9 mouse cellular contexts compared by ENCODE assay signal in genomic region chr16:14371367-14371766, GRCm38 (mm10). TPM values are rescaled to one million over a fixed set of nuclear protein-coding genes. Genes with fewer than 3 reads are reported as not detected.
A peak's percentile ranks its signal among the peaks of the same experiment; 100 is the strongest.
DNase-seq lines count a peak whose midpoint lies in the region; ATAC-seq lines count a peak whose summit lies in the region.
"Had no signal": no experiment of that assay in that cellular context is flagged by ENCODE, and none has a peak within 500 bp of the region (broad histone marks: within the 10 kb centered on the region; RNA-seq: fewer than 3 reads in every experiment).

No protein-coding gene starts in this region.

- H3K36me3 ChIP-seq in forebrain, embryonic 14.5 days (ENCODE audit: control insufficient read depth, insufficient read depth, low read length) = no peaks in the 10 kb centered on the region
- no peaks in the 10 kb centered on the region for H3K36me3 ChIP-seq in forebrain, embryonic 12.5 days (replicated peaks)
- no peaks in the 10 kb centered on the region for H3K36me3 ChIP-seq in midbrain, embryonic 15.5 days (replicated peaks)
- no peaks in the 10 kb centered on the region for H3K36me3 ChIP-seq in midbrain, embryonic 11.5 days (ENCODE audit: control insufficient read depth, insufficient read depth, low read length)

- no peaks in the 10 kb centered on the region for H3K27me3 ChIP-seq in forebrain, embryonic 14.5 days (replicated peaks; ENCODE audit: control insufficient read depth, insufficient read depth, low read length)
- no peaks in the 10 kb centered on the region for H3K27me3 ChIP-seq in forebrain, embryonic 12.5 days
- H3K27me3 ChIP-seq in midbrain, embryonic 15.5 days (replicated peaks) = no peaks in the 10 kb centered on the region
- no peaks in the 10 kb centered on the region for H3K27me3 ChIP-seq in midbrain, embryonic 11.5 days (ENCODE audit: control insufficient read depth, insufficient read depth, low read length)

- H3K4me3 ChIP-seq in forebrain, embryonic 14.5 days (ENCODE audit: low read depth, low read length) = no peak overlapping the region
- no peak overlapping the region for H3K4me3 ChIP-seq in forebrain, embryonic 12.5 days (replicated peaks)
- H3K4me3 ChIP-seq in midbrain, embryonic 15.5 days = no peak overlapping the region
- H3K4me3 ChIP-seq in midbrain, embryonic 11.5 days (ENCODE audit: low read depth, low read length) = no peak overlapping the region
- H3K4me3 ChIP-seq: erythroblast, embryonic 14.5 days had no signal

- no peaks in the 10 kb centered on the region for H3K4me1 ChIP-seq in forebrain, embryonic 14.5 days (ENCODE audit: control insufficient read depth, insufficient read depth, low read length)
- no peaks in the 10 kb centered on the region; the same call in 1 of the 2 replicates for H3K4me1 ChIP-seq in forebrain, embryonic 12.5 days
- H3K4me1 ChIP-seq in midbrain, embryonic 15.5 days = no peaks in the 10 kb centered on the region
- no peaks in the 10 kb centered on the region for H3K4me1 ChIP-seq in midbrain, embryonic 11.5 days (ENCODE audit: control insufficient read depth, insufficient read depth, low read length)

- H3K27ac ChIP-seq in forebrain, embryonic 14.5 days (ENCODE audit: low read depth, low read length) = no peak overlapping the region
- no peak overlapping the region for H3K27ac ChIP-seq in forebrain, embryonic 12.5 days
- no peak overlapping the region for H3K27ac ChIP-seq in midbrain, embryonic 15.5 days
- no peak overlapping the region for H3K27ac ChIP-seq in midbrain, embryonic 11.5 days (ENCODE audit: low read depth, low read length)

- no peak overlapping the region for H3K4me2 ChIP-seq in forebrain, embryonic 14.5 days (ENCODE audit: low read length)
- H3K4me2 ChIP-seq in forebrain, embryonic 12.5 days = no peak overlapping the region
- no peak overlapping the region for H3K4me2 ChIP-seq in midbrain, embryonic 15.5 days
- H3K4me2 ChIP-seq in midbrain, embryonic 11.5 days = no peak overlapping the region

- WGBS in forebrain, embryonic 14.5 days = 91% methylated on average over 1 of the region's 1 CpGs
- 95% methylated on average over 1 of the region's 1 CpGs for WGBS in forebrain, embryonic 12.5 days
- 92% methylated on average over 1 of the region's 1 CpGs for WGBS in midbrain, embryonic 15.5 days
- 85% methylated on average over 1 of the region's 1 CpGs for WGBS in midbrain, embryonic 11.5 days

- peak; percentile 42; the same call in 1 of the 2 replicates for ATAC-seq in forebrain, embryonic 14.5 days
- ATAC-seq in forebrain, embryonic 12.5 days (ENCODE audit: low FRiP score) = no peak
- ATAC-seq in midbrain, embryonic 15.5 days (replicated peaks) = 0 out of 2 replicates have a peak, but pooled peaks have one; percentile 27
- ATAC-seq in midbrain, embryonic 11.5 days (ENCODE audit: low FRiP score) = no peak

- no peak overlapping the region for H3K9ac ChIP-seq in forebrain, embryonic 14.5 days (ENCODE audit: low read length)
- H3K9ac ChIP-seq in forebrain, embryonic 12.5 days = no peak overlapping the region
- H3K9ac ChIP-seq in midbrain, embryonic 15.5 days = no peak overlapping the region
- no peak overlapping the region for H3K9ac ChIP-seq in midbrain, embryonic 11.5 days (ENCODE audit: low read length)

- no peaks in the 10 kb centered on the region for H3K9me3 ChIP-seq in forebrain, embryonic 14.5 days (replicated peaks; ENCODE audit: control insufficient read depth, low read length)
- no peaks in the 10 kb centered on the region for H3K9me3 ChIP-seq in forebrain, embryonic 12.5 days
- no peaks in the 10 kb centered on the region for H3K9me3 ChIP-seq in midbrain, embryonic 15.5 days
- H3K9me3 ChIP-seq in midbrain, embryonic 11.5 days (ENCODE audit: control insufficient read depth, low read length) = no peaks in the 10 kb centered on the region

- peak; percentile 34 for DNase-seq in forebrain, embryonic 14.5 days (ENCODE audit: low spot score)
- DNase-seq in midbrain, embryonic 11.5 days (ENCODE audit: low spot score, missing footprints) = no peak
- peak; percentile 45 to 80 for DNase-seq in layer of hippocampus, adult 18-20 months (ENCODE audit: low spot score in 2 of 2)
- DNase-seq in right cerebral cortex, postnatal 36 days (ENCODE audit: low spot score in 2 of 2) = peak; percentile 26 to 69
- DNase-seq in MN1 (ENCODE audit: low spot score) = no peak
- DNase-seq in urinary bladder, postnatal 10 days (ENCODE audit: low spot score) = no peak

RNA-seq across cellular contexts. Expression of gene Abcc1, which starts 10.0 kb away (rescaled TPM):
- 5.2 and 5.5 TPM in 2 replicates for polyA plus RNA-seq in forebrain, embryonic 14.5 days (2014; fragmentation: Nextera tagmentation; extraction: Ambion mirVana)
- 8.2 and 10.3 TPM in 2 replicates for polyA plus RNA-seq in forebrain, embryonic 12.5 days (2016; fragmentation: Nextera tagmentation; extraction: Ambion mirVana)
- polyA plus RNA-seq in midbrain, embryonic 15.5 days (2015; fragmentation: Nextera tagmentation; extraction: Ambion mirVana) = 9.4 and 10.6 TPM in 2 replicates
- polyA plus RNA-seq in midbrain, embryonic 11.5 days (2014; fragmentation: Nextera tagmentation; extraction: Ambion mirVana) = 4.5 and 5.4 TPM in 2 replicates
- 10 to 100 TPM; 11.1 to 11.8 TPM for total RNA-seq in layer of hippocampus, adult 18-20 months (2021)

RNA-seq across cellular contexts. Expression of gene Fopnl, which starts 54.2 kb away (rescaled TPM):
- polyA plus RNA-seq in forebrain, embryonic 14.5 days (2014; fragmentation: Nextera tagmentation; extraction: Ambion mirVana) = 216 and 234 TPM in 2 replicates
- polyA plus RNA-seq in forebrain, embryonic 12.5 days (2016; fragmentation: Nextera tagmentation; extraction: Ambion mirVana) = 176 and 177 TPM in 2 replicates
- polyA plus RNA-seq in midbrain, embryonic 15.5 days (2015; fragmentation: Nextera tagmentation; extraction: Ambion mirVana) = 188 and 198 TPM in 2 replicates
- 174 and 194 TPM in 2 replicates for polyA plus RNA-seq in midbrain, embryonic 11.5 days (2014; fragmentation: Nextera tagmentation; extraction: Ambion mirVana)
- total RNA-seq in layer of hippocampus, adult 18-20 months (2021) = 10 to 100 TPM; 51.5 to 55.7 TPM

Comparison
In these comparisons a context has a peak if more than half of its experiments do, and no peak if none do; other contexts are left out.
1. ATAC-seq: peak in forebrain, embryonic 14.5 days (single experiment) and midbrain, embryonic 15.5 days (single experiment); none in forebrain, embryonic 12.5 days (single experiment) and midbrain, embryonic 11.5 days (single experiment).
2. DNase-seq: peak in forebrain, embryonic 14.5 days (single experiment), layer of hippocampus, adult 18-20 months (2 of 2) and right cerebral cortex, postnatal 36 days (2 of 2); none in midbrain, embryonic 11.5 days (single experiment), MN1 (single experiment) and urinary bladder, postnatal 10 days (single experiment).